Mouse (Mus musculus) left cerebral cortex, postnatal 36 days (tissue): ENCODE measurements around the gene Hoxb2. TPM values are rescaled to one million over a fixed set of nuclear protein-coding genes. Genes with fewer than 3 reads are reported as not detected.

Experiments
- DNase-seq, 2 experiments: peaks; one replicate each; pipeline ENCODE4 v3.0.0; 2021 to 2022; ENCODE audit warnings: low spot score in 2 of 2, mixed read lengths in 1 of 2
- intact Hi-C: fragments of 180-260 bp; cut with DNase I; formaldehyde crosslinking; loops from one replicate; pipeline ENCODE4 v1.15.1; 2025
- total RNA-seq, 2 experiments: library from RNA; stranded (reverse); gene quantifications; 2 replicates each; pipeline ENCODE4 v1.2.3; 2021

Gene Hoxb2
- total RNA-seq, 2 experiments from 2014 or later: not detected

GRCm38 (mm10) chr11:96346916-96347520, 3.3 kb upstream of the Hoxb2 start:
- intact Hi-C loops: no loop called here
- no peak for DNase-seq

DNA sequence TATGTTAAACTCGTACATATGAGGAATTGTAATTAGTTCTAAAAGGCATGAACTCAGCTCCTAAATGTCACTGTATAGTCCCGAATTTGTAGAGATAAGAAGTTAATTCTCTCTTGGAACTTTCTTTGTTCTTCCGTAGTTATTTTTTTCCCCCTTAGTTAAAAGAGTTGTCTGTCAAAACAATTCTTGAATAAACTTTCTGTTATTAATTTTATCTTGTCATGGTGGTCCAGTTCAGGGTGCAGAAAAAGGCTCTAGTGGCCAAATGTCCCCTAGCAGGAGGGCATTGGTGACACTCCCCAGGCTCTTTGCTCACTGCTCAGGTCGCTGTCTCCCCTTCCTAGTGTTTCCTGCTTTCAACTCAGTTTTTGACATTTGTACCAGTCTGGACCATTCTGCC, 2.6 kb upstream of the Hoxb2 start:
- intact Hi-C loops: no loop called here
- no peak for DNase-seq

DNA sequence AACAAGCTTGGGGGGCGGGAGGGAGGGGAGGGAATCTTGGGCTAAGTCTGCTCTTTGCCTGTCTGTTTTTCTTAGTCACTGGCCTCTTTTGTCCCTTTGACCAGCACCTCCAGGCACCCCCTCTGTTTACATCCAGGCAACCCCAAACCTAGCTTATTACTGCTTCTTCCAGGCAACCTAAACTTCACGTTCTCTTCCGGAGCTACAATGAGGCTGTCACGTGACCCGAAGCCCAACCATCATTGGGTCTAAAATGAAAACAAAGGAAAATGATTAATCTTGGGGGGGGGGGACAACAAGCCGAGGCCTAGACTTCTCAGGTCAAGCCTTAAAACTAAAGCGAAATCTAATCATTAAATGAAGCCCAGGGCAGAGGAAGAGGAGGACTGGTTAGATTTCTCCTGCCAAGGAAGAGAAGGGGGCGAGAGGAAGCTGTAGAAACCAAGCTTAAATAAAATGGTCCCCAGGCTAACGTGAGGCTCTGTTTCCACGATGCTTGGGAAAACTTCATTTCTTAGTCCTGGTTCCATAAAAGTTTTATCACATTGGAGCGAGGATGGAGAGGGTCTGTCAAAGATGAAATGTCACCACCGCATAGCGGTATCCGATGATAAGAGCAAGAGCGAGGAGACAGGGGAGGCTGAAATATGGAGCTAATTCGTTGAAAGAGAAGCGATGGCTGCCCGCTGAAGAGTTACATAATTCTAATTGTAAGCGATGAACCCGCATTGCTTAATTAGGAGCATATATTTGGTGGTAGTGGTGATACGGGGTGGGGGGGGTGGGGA, 2.0 kb upstream of the Hoxb2 start:
- intact Hi-C loops: no loop called here
- no peak for DNase-seq

GRCm38 (mm10) chr11:96348988-96349387, 1.3 kb upstream of the Hoxb2 start:
- DNase-seq: no peak
- intact Hi-C loops: no loop called here

- intact Hi-C loops: loop anchor here (2.0 kb wide), 1 partner anchor 149 kb away; no protein-coding TSS in a partner anchor
- DNase-seq: no peak
Measured at GRCm38 (mm10) chr11:96349491-96350340, 609 bp upstream of the Hoxb2 start.

- DNase-seq: no peak
- intact Hi-C loops: loop anchor here (2.0 kb wide), 1 partner anchor 150 kb away; no protein-coding TSS in a partner anchor
Measured at GRCm38 (mm10) chr11:96350791-96351190, 466 bp downstream of the Hoxb2 start.

GRCm38 (mm10) chr11:96351312-96351711, 987 bp downstream of the Hoxb2 start:
- intact Hi-C loops: loop anchor here (2.0 kb wide), 1 partner anchor 151 kb away; no protein-coding TSS in a partner anchor
- DNase-seq: no peak

GRCm38 (mm10) chr11:96351831-96352230, 1.5 kb downstream of the Hoxb2 start:
- intact Hi-C loops: loop anchor here (2.0 kb wide), 1 partner anchor 151 kb away; no protein-coding TSS in a partner anchor
- no peak for DNase-seq

- no peak for DNase-seq
- intact Hi-C loops: no loop called here
Measured at GRCm38 (mm10) chr11:96352691-96353521, 2.6 kb downstream of the Hoxb2 start.

GRCm38 (mm10) chr11:96353522-96353841, 3.2 kb downstream of the Hoxb2 start:
- intact Hi-C loops: no loop called here
- DNase-seq: no peak

DNA sequence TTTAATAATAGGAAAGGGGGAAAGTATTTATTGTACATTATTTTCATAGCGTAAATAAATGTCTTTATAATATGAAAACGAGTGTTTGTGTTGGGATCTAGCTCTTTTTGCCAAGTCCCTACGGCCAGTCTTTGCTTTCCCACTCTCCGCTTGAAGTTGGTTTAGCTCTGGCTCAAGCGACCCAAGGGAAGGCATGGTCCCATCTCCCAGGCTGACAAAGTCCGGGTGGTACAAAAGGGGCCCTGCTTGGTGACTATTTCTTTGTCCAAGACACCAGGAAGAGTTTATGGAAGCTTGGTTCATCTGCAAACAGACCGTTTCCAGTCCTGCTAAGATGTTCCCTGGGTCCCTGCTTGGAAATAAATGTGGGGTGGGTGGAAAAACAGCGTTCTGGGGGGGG, 3.6 kb downstream of the Hoxb2 start:
- DNase-seq: no peak
- intact Hi-C loops: no loop called here

DNA sequence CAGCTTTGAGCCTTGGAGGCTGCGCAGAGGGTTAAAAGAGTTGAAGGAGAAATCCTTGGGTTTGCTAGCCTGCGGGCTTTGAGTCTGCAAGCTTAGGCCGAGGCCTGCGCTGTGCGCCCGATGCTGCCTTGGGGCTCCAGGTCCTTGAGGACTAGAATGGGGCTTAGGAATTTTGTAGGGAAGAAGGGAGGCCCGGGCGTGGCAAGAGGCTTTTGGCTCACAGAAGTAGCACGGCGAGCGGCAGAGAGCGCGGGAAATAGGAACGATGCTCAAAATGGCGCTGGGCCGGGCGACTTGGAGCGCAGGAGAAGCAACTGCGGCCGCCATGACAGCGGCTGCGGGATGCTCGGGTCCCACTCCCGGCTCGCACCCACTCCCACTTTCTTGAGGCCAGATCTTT, 4.1 kb downstream of the Hoxb2 start:
- intact Hi-C loops: no loop called here
- no peak for DNase-seq

GRCm38 (mm10) chr11:96354801-96355311, 4.5 kb downstream of the Hoxb2 start:
- intact Hi-C loops: loop anchor here (5.0 kb wide), 1 partner anchor 348 kb away; the partner anchor contains the start of gene Igf2bp1

GRCm38 (mm10) chr11:96363807-96364206, 13.5 kb downstream of the Hoxb2 start:
- intact Hi-C loops: loop anchor here (10.0 kb wide), 1 partner anchor 449 kb away; the partner anchor contains the start of gene B4galnt2
- no peak for DNase-seq

More at GRCm38 (mm10) chr11:96354801-96355311, 4.5 kb downstream of the Hoxb2 start:
- no peak for DNase-seq

GRCm38 (mm10) chr11:96365441-96366091, 15.2 kb downstream of the Hoxb2 start, which contains the start of gene Hoxb1:
TSS of gene Hoxb1 (plus strand) at chr11:96365752.
- intact Hi-C loops: loop anchor here (10.0 kb wide), 1 partner anchor 451 kb away; the partner anchor contains the start of gene B4galnt2

GRCm38 (mm10) chr11:96366092-96367041, 16.0 kb downstream of the Hoxb2 start:
- intact Hi-C loops: loop anchor here (10.0 kb wide), 1 partner anchor 452 kb away; the partner anchor contains the start of gene B4galnt2
- DNase-seq: no peak

More at GRCm38 (mm10) chr11:96365441-96366091, 15.2 kb downstream of the Hoxb2 start, which contains the start of gene Hoxb1:
- no peak for DNase-seq

DNA sequence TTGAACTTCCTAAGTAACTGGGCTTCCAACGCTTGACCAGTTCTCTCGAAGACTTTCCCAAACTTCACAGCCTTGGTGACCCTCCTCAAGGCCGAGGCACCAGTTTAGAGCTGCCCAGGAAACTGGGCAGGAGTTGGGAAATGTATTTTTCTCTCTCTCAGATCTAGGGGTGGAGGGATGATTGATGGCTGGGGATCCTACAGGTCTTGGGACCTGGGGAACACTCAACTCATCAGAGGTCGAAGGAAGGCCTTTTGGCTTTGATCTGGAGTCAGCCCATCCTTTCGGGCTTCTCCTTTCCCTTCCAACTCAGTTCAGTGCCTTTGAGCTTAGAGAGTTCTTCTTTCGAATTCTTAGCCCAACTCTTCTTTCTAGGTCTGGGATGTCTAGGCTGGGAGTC, 16.8 kb downstream of the Hoxb2 start:
- intact Hi-C loops: loop anchor here (10.0 kb wide), 1 partner anchor 452 kb away; the partner anchor contains the start of gene B4galnt2
- DNase-seq: no peak
